Mouse (Mus musculus): ENCODE data around the gene Palm.

- TF ChIP-seq CTCF (IDR thresholded peaks at IDR 0.05; ENCODE audit: low read depth, low read length) (no peak), POLR2A (IDR thresholded peaks at IDR 0.05; ENCODE audit: borderline replicate concordance, low read depth, low read length) (no peak)
Measured at GRCm38 (mm10) chr10:79819606-79820005, 26.2 kb downstream of the Palm start.
